Mouse (Mus musculus): ENCODE data around the gene Fstl1. TPM values are rescaled to one million over a fixed set of nuclear protein-coding genes. Genes with fewer than 3 reads are reported as not detected.

Gene Fstl1
- polyA plus RNA-seq, 1 experiment: 53.1 TPM

DNA sequence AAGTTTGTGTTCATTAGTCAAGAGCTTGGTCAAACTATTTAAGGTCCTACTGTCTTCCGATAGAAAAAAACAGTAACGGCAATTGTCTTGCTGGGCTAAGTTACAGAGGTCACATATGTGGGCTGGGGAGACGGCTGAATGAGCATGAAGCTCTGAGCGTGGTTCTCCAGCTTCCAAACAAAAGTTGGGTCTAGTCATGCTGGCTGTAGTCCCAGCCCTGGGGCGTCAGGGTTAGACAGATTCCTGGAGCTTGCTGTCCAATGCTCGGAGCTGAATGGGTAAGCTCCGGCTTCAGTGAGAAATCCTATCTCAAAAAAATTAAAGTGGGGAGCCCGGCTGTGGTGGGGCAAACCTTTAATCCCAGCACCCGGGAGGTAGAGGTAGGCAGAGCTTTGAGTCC lies 76.6 kb downstream of the Fstl1 start:
- Histone ChIP-seq H3K27me3 (ENCODE audit: control insufficient read depth, insufficient read depth, low read length, poor library complexity, severe bottlenecking) (no peaks in the 10 kb centered on the region), H3K9ac (ENCODE audit: low read depth, poor library complexity, severe bottlenecking) (no peak overlapping the region), H3K9me3 (replicated peaks; ENCODE audit: control insufficient read depth, insufficient read depth, low read length, poor library complexity, severe bottlenecking) (no peaks in the 10 kb centered on the region), H3K36me3 (ENCODE audit: control insufficient read depth, insufficient read depth, low read length, poor library complexity, severe bottlenecking) (no peaks in the 10 kb centered on the region), H3K4me3 (ENCODE audit: low read depth, low read length) (no peak overlapping the region), H3K27ac (ENCODE audit: insufficient read depth, low read length) (no peak overlapping the region), H3K4me1 (ENCODE audit: control insufficient read depth, insufficient read depth, low read length) (no peaks in the 10 kb centered on the region)
- no peak for TF ChIP-seq EP300 (IDR thresholded peaks at IDR 0.05; ENCODE audit: insufficient read depth, low read depth, low read length)
- no peak for TF ChIP-seq POLR2A (IDR thresholded peaks at IDR 0.05; ENCODE audit: insufficient read depth, low read length)
- no peak for TF ChIP-seq CTCF (IDR thresholded peaks at IDR 0.05; ENCODE audit: low read depth, low read length)

DNA sequence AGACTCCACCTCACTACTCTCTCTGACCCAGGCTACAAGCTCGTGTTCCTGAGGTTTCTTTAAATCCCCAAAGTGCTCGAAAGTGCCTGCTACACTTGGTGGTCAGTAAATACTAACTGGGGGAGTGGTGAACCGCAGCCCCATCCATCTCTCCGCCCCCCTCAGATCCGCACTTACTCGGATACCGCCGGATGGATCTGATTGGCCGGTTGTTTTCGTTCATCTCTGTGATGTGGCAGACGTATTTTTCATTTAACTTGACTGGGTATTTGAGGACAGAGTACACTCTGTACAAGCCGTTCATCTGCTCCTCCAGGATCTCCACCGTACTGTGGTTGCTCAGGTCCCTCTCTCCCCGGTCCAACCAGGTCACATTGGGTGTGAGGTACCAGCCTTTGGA lies 77.4 kb downstream of the Fstl1 start:
- Histone ChIP-seq H3K9ac (ENCODE audit: low read depth, poor library complexity, severe bottlenecking) (no peak overlapping the region), H3K27me3 (ENCODE audit: control insufficient read depth, insufficient read depth, low read length, poor library complexity, severe bottlenecking) (no peaks in the 10 kb centered on the region), H3K4me1 (ENCODE audit: control insufficient read depth, insufficient read depth, low read length) (no peaks in the 10 kb centered on the region), H3K27ac (ENCODE audit: insufficient read depth, low read length) (no peak overlapping the region), H3K4me3 (ENCODE audit: low read depth, low read length) (no peak overlapping the region), H3K36me3 (ENCODE audit: control insufficient read depth, insufficient read depth, low read length, poor library complexity, severe bottlenecking) (no peaks in the 10 kb centered on the region), H3K9me3 (replicated peaks; ENCODE audit: control insufficient read depth, insufficient read depth, low read length, poor library complexity, severe bottlenecking) (no peaks in the 10 kb centered on the region)
- TF ChIP-seq CTCF (IDR thresholded peaks at IDR 0.05; ENCODE audit: low read depth, low read length) (no peak), EP300 (IDR thresholded peaks at IDR 0.05; ENCODE audit: insufficient read depth, low read depth, low read length) (no peak), POLR2A (IDR thresholded peaks at IDR 0.05; ENCODE audit: insufficient read depth, low read length) (no peak)

DNA sequence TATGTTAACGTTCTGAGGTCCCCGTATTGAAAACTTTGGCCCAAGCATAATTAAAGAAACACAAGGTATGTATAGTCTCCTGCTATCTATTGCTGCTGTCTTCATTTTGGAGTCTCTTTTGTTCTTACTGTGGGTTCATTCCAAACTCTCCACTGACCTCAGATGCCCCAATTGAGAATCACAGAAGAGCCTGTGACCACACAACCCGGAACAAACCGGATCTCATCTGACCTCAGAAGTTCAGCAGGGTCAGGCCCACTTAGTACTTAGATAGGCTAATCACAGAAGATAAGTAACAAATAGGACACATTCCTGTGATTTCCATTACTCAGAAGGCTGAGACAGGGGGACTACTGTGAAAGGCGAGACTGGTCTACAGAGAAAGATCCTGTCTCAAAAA lies 77.9 kb downstream of the Fstl1 start:
- H3K27ac ChIP-seq (ENCODE audit: insufficient read depth, low read length): no peak overlapping the region
- TF ChIP-seq CTCF (IDR thresholded peaks at IDR 0.05; ENCODE audit: low read depth, low read length) (no peak), EP300 (IDR thresholded peaks at IDR 0.05; ENCODE audit: insufficient read depth, low read depth, low read length) (no peak), POLR2A (IDR thresholded peaks at IDR 0.05; ENCODE audit: insufficient read depth, low read length) (no peak)
- H3K9ac ChIP-seq (ENCODE audit: low read depth, poor library complexity, severe bottlenecking): no peak overlapping the region
- H3K27me3 ChIP-seq (ENCODE audit: control insufficient read depth, insufficient read depth, low read length, poor library complexity, severe bottlenecking): no peaks in the 10 kb centered on the region
- no peaks in the 10 kb centered on the region for H3K36me3 ChIP-seq (ENCODE audit: control insufficient read depth, insufficient read depth, low read length, poor library complexity, severe bottlenecking)
- H3K9me3 ChIP-seq (replicated peaks; ENCODE audit: control insufficient read depth, insufficient read depth, low read length, poor library complexity, severe bottlenecking): no peaks in the 10 kb centered on the region
- H3K4me3 ChIP-seq (ENCODE audit: low read depth, low read length): no peak overlapping the region
- H3K4me1 ChIP-seq (ENCODE audit: control insufficient read depth, insufficient read depth, low read length): no peaks in the 10 kb centered on the region

DNA sequence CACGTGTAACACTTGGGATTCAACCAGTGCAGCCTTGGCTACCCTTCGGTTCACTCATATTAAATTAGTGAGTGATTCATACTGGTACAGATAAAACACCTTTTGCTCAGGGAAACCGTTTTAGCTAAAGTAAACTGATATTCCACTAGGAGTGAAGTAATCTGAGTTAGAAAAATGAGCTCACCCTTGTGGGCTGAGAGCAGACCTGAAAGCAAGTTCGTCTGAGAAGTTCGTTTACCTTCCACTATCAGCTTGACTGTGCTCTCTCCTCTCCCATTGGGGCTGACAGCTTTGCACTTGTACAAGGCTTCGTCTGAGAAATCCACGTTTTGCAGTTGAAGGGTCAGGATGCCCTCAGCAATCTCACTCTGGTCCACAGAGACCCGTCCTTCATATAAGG lies 78.9 kb downstream of the Fstl1 start:
- Histone ChIP-seq H3K36me3 (ENCODE audit: control insufficient read depth, insufficient read depth, low read length, poor library complexity, severe bottlenecking) (no peaks in the 10 kb centered on the region), H3K4me1 (ENCODE audit: control insufficient read depth, insufficient read depth, low read length) (no peaks in the 10 kb centered on the region), H3K27ac (ENCODE audit: insufficient read depth, low read length) (no peak overlapping the region), H3K4me3 (ENCODE audit: low read depth, low read length) (no peak overlapping the region), H3K27me3 (ENCODE audit: control insufficient read depth, insufficient read depth, low read length, poor library complexity, severe bottlenecking) (no peaks in the 10 kb centered on the region), H3K9me3 (replicated peaks; ENCODE audit: control insufficient read depth, insufficient read depth, low read length, poor library complexity, severe bottlenecking) (no peaks in the 10 kb centered on the region), H3K9ac (ENCODE audit: low read depth, poor library complexity, severe bottlenecking) (no peak overlapping the region)
- TF ChIP-seq CTCF (IDR thresholded peaks at IDR 0.05; ENCODE audit: low read depth, low read length) (no peak), EP300 (IDR thresholded peaks at IDR 0.05; ENCODE audit: insufficient read depth, low read depth, low read length) (no peak), POLR2A (IDR thresholded peaks at IDR 0.05; ENCODE audit: insufficient read depth, low read length) (no peak)

DNA sequence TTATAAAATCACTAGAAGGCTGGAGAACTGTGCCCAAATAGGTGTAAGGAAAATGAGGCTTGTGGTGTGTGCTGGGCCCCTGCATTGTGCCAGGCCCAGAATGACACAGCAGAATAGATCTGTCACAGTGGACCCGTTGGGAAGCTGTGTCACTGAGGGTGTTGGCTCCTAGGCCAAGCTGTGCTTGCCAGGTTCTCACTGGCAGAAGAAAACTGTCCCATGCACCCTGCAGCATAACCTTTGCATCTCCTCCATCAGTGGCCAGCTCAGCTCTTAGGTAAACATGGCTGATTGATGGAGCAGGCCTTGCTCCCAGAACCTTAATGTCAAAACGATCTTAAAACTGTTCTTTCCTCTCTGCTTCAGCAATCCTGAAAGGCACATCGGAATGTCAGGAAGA lies 79.7 kb downstream of the Fstl1 start:
- no peaks in the 10 kb centered on the region for H3K4me1 ChIP-seq (ENCODE audit: control insufficient read depth, insufficient read depth, low read length)
- H3K9ac ChIP-seq (ENCODE audit: low read depth, poor library complexity, severe bottlenecking): no peak overlapping the region
- H3K36me3 ChIP-seq (ENCODE audit: control insufficient read depth, insufficient read depth, low read length, poor library complexity, severe bottlenecking): no peaks in the 10 kb centered on the region
- no peaks in the 10 kb centered on the region for H3K9me3 ChIP-seq (replicated peaks; ENCODE audit: control insufficient read depth, insufficient read depth, low read length, poor library complexity, severe bottlenecking)
- TF ChIP-seq CTCF (IDR thresholded peaks at IDR 0.05; ENCODE audit: low read depth, low read length): no peak
- TF ChIP-seq EP300 (IDR thresholded peaks at IDR 0.05; ENCODE audit: insufficient read depth, low read depth, low read length): no peak
- no peak for TF ChIP-seq POLR2A (IDR thresholded peaks at IDR 0.05; ENCODE audit: insufficient read depth, low read length)
- H3K4me3 ChIP-seq (ENCODE audit: low read depth, low read length): no peak overlapping the region
- H3K27me3 ChIP-seq (ENCODE audit: control insufficient read depth, insufficient read depth, low read length, poor library complexity, severe bottlenecking): no peaks in the 10 kb centered on the region
- no peak overlapping the region for H3K27ac ChIP-seq (ENCODE audit: insufficient read depth, low read length)

DNA sequence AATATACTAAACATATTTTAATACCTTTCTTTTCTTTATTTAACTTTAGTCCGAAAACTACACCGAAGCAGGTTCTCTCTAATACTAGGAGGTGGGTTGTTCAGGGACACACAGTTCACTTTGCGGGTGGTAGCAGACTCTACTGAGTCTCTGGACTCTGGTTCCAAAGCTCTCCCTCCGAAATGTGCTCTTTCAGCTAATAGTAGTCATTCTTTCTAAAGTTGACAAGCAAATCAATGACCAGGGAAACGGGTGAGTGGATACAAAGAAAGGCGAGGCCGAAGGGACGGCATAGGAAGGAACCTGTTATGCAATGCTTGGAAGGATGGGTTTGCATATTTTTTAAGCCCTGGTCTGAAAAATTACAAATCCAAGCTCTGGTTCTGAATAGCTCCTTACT lies 80.8 kb downstream of the Fstl1 start:
- no peaks in the 10 kb centered on the region for H3K36me3 ChIP-seq (ENCODE audit: control insufficient read depth, insufficient read depth, low read length, poor library complexity, severe bottlenecking)

More for the DNA sequence above, 80.8 kb downstream of the Fstl1 start:
- H3K27me3 ChIP-seq (ENCODE audit: control insufficient read depth, insufficient read depth, low read length, poor library complexity, severe bottlenecking): no peaks in the 10 kb centered on the region; the same call in 1 of the 2 replicates
- H3K9me3 ChIP-seq (replicated peaks; ENCODE audit: control insufficient read depth, insufficient read depth, low read length, poor library complexity, severe bottlenecking): no peaks in the 10 kb centered on the region
- TF ChIP-seq CTCF (IDR thresholded peaks at IDR 0.05; ENCODE audit: low read depth, low read length) (no peak), EP300 (IDR thresholded peaks at IDR 0.05; ENCODE audit: insufficient read depth, low read depth, low read length) (no peak), POLR2A (IDR thresholded peaks at IDR 0.05; ENCODE audit: insufficient read depth, low read length) (no peak)
- no peak overlapping the region for H3K27ac ChIP-seq (ENCODE audit: insufficient read depth, low read length)
- H3K4me3 ChIP-seq (ENCODE audit: low read depth, low read length): no peak overlapping the region
- no peaks in the 10 kb centered on the region for H3K4me1 ChIP-seq (ENCODE audit: control insufficient read depth, insufficient read depth, low read length)
- no peak overlapping the region for H3K9ac ChIP-seq (ENCODE audit: low read depth, poor library complexity, severe bottlenecking)
